Mouse (Mus musculus) C2C12 (cell line): ENCODE measurements around the gene A730061H03Rik. TPM values are rescaled to one million over a fixed set of nuclear protein-coding genes. Genes with fewer than 3 reads are reported as not detected.

Source experiments
- H3K27me3 ChIP-seq: one replicate; pipeline ENCODE4 v1.6.1; 2011; ENCODE audit not compliant: control insufficient read depth, insufficient read depth, insufficient read length
- H3K36me3 ChIP-seq: one replicate; pipeline ENCODE4 v1.6.1; 2011; ENCODE audit not compliant: control insufficient read depth, insufficient read depth
- H3K4me3 ChIP-seq: one replicate; pipeline ENCODE4 v1.5.1; 2011; ENCODE audit warnings: mild to moderate bottlenecking, control low read depth; ENCODE audit not compliant: poor library complexity, insufficient read depth, severe bottlenecking
- H3K79me2 ChIP-seq: one replicate; pipeline ENCODE4 v1.6.1; 2011; ENCODE audit not compliant: control insufficient read depth, insufficient read depth
- H3K79me3 ChIP-seq: one replicate; pipeline ENCODE4 v1.6.1; 2011; ENCODE audit warnings: low read depth, control low read depth
- H3ac ChIP-seq: one replicate; pipeline ENCODE3; 2011; ENCODE audit warnings: low read depth; ENCODE audit not compliant: control insufficient read depth, insufficient read length
- CEBPB ChIP-seq: IDR thresholded peaks from one replicate; pipeline ENCODE4 v1.6.1; 2011; ENCODE audit warnings: low read depth, mild to moderate bottlenecking, control low read depth, moderate library complexity
- CTCF ChIP-seq: IDR thresholded peaks from one replicate; pipeline ENCODE4 v1.5.1; 2011; ENCODE audit not compliant: control insufficient read depth, insufficient read depth, insufficient read length
- FOSL1 ChIP-seq: IDR thresholded peaks from one replicate; pipeline ENCODE4 v1.8.0; 2011; ENCODE audit warnings: mild to moderate bottlenecking, low read length; ENCODE audit not compliant: poor library complexity, insufficient read depth, severe bottlenecking
- MAX ChIP-seq: IDR thresholded peaks from one replicate; pipeline ENCODE4 v1.6.1; 2011; ENCODE audit warnings: mild to moderate bottlenecking, control low read depth
- MYOD1 ChIP-seq: IDR thresholded peaks from one replicate; pipeline ENCODE4 v1.6.1; 2011; ENCODE audit warnings: low read depth; ENCODE audit not compliant: control insufficient read depth, insufficient read length
- MYOG ChIP-seq: IDR thresholded peaks from one replicate; pipeline ENCODE4 v1.6.1; 2011; ENCODE audit not compliant: control insufficient read depth, insufficient read length; ENCODE audit errors: extremely low read depth
- USF1 ChIP-seq: IDR thresholded peaks from one replicate; pipeline ENCODE4 v1.6.1; 2011; ENCODE audit warnings: low read depth, mild to moderate bottlenecking, control low read depth, moderate library complexity
- polyA plus RNA-seq: library from polyadenylated mRNA; unstranded; fragments of >200 nt; fragmentation: generic; extraction: Trizol; gene quantifications from one replicate; pipeline ENCODE4 v1.2.1, GENCODE M21; 2012; ENCODE audit warnings: missing spikeins

The A730061H03Rik gene
- polyA plus RNA-seq, 1 experiment, result 0.16 TPM

GRCm38 (mm10) chr14:55571760-55572159 lies 11.6 kb upstream of the A730061H03Rik start:
- no peak overlapping the region for H3K4me3 ChIP-seq
- no peaks in the 10 kb centered on the region for H3K27me3 ChIP-seq
- TF ChIP-seq MAX, result no peak
- TF ChIP-seq MYOG, result no peak
- no peak for TF ChIP-seq CEBPB
- TF ChIP-seq USF1, result no peak
- TF ChIP-seq FOSL1, result no peak
- TF ChIP-seq MYOD1, result no peak
- TF ChIP-seq CTCF, result no peak
- no peak overlapping the region for H3ac ChIP-seq
- no peaks in the 10 kb centered on the region for H3K79me3 ChIP-seq
- H3K79me2 ChIP-seq, result no peaks in the 10 kb centered on the region
- H3K36me3 ChIP-seq, result peaks cover 6% of the 10 kb centered on the region

- H3K79me3 ChIP-seq, result no peaks in the 10 kb centered on the region
- H3ac ChIP-seq, result no peak overlapping the region
- H3K4me3 ChIP-seq, result no peak overlapping the region
- H3K27me3 ChIP-seq, result no peaks in the 10 kb centered on the region
- no peak for TF ChIP-seq FOSL1
- H3K36me3 ChIP-seq, result peaks cover 11% of the 10 kb centered on the region
- H3K79me2 ChIP-seq, result no peaks in the 10 kb centered on the region
Observed at GRCm38 (mm10) chr14:55570588-55570987, 10.4 kb upstream of the A730061H03Rik start.

DNA sequence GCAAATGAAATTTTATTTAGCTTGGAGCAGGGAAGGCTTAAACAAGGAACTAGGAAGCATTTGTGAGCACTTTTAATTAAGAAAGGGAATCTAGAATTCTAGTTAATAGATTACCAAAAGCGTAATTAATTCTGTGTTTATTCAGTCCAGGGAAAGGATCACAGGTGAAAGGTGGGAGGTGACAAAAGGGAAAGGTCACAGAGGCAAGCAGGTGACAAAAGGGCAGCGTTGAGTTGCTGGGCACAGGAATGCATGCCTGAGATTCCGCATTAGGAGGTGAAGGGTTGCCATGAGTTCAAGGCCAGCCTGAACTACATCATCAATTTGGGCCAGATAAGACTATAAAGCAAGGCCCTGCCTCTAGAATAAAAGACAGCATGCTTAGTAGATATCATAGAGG lies 7.3 kb upstream of the A730061H03Rik start:
- Histone ChIP-seq H3ac (no peak overlapping the region), H3K79me2 (no peaks in the 10 kb centered on the region), H3K36me3 (peaks cover 14% of the 10 kb centered on the region), H3K27me3 (no peaks in the 10 kb centered on the region), H3K79me3 (no peaks in the 10 kb centered on the region), H3K4me3 (no peak overlapping the region)
- TF ChIP-seq USF1, result no peak
- no peak for TF ChIP-seq MYOD1

DNA sequence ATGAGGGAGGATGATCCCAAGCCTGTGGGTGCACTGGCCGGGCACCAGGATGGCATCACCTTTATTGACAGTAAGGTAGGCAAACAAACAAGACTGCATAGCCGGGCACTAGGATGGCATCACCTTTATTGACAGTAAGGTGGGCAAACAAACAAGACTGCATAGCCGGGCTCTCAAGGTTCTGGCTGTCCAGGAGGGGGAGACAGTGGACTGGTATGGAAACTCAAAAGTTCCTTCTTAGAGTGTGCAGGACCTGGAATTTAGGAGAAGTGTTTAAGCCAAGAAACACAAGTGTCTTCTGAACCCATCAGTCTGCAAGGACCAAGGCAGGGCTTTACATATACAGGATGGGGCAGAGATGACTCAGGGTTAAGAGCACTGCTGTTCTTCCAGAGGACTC lies 5.5 kb upstream of the A730061H03Rik start:
- no peak for TF ChIP-seq MYOG
- TF ChIP-seq MAX, result no peak
- TF ChIP-seq MYOD1, result no peak
- TF ChIP-seq CEBPB, result no peak
- TF ChIP-seq FOSL1, result no peak
- no peak for TF ChIP-seq CTCF
- no peak for TF ChIP-seq USF1
- no peaks in the 10 kb centered on the region for H3K79me2 ChIP-seq
- H3K27me3 ChIP-seq, result no peaks in the 10 kb centered on the region
- no peak overlapping the region for H3ac ChIP-seq
- no peaks in the 10 kb centered on the region for H3K79me3 ChIP-seq
- H3K4me3 ChIP-seq, result no peak overlapping the region
- H3K36me3 ChIP-seq, result peaks cover 14% of the 10 kb centered on the region

GRCm38 (mm10) chr14:55563249-55563648 lies 3.0 kb upstream of the A730061H03Rik start:
- Histone ChIP-seq H3K4me3 (no peak overlapping the region), H3K36me3 (peaks cover 14% of the 10 kb centered on the region)
- no peak for TF ChIP-seq MYOG
- no peak for TF ChIP-seq CEBPB
- no peak for TF ChIP-seq MYOD1
- no peak for TF ChIP-seq USF1

DNA sequence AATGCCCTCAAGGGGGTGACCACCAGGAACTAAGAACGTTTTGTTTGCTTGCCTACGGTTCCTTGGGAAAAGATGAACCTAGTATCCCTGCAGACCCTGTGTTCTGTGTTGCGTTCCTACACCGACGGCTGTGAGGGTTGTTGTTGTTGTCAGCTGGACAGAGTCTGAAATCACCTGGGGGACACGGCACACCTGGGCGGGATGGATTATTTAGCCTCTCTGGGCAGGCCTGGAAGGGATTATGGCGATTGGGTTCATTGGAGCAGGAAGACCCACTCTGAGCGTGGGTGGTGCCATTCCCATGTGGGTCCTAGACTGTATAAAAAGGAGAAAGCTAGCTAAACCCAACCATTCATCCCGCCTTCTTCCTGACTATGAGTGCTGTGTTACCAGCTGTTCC lies 1.7 kb upstream of the A730061H03Rik start:
- no peaks in the 10 kb centered on the region for H3K27me3 ChIP-seq
- TF ChIP-seq CTCF (no peak), FOSL1 (no peak), MAX (no peak), MYOG (no peak), USF1 (no peak), MYOD1 (no peak), CEBPB (no peak)
- H3ac ChIP-seq, result no peak overlapping the region
- H3K79me3 ChIP-seq, result no peaks in the 10 kb centered on the region
- H3K36me3 ChIP-seq, result peaks cover 9% of the 10 kb centered on the region
- no peaks in the 10 kb centered on the region for H3K79me2 ChIP-seq
- no peak overlapping the region for H3K4me3 ChIP-seq

More at GRCm38 (mm10) chr14:55563249-55563648, 3.0 kb upstream of the A730061H03Rik start:
- Histone ChIP-seq H3K27me3 (no peaks in the 10 kb centered on the region), H3K79me3 (no peaks in the 10 kb centered on the region), H3K79me2 (no peaks in the 10 kb centered on the region), H3ac (no peak overlapping the region)
